Mouse (Mus musculus) liver, embryonic 15.5 days (tissue): Measurements from ENCODE around the gene Rsrc1. TPM values are rescaled to one million over a fixed set of nuclear protein-coding genes. Genes with fewer than 3 reads are reported as not detected.
"Not testable (repeated sequence)": the region's sequence is repeated elsewhere in the genome, so short reads cannot be mapped to it uniquely, and the experiment has no call there.

ENCODE experiments used
- ATAC-seq: fragments of 200-750 bp; cut with Nextera tagmentation; 2 replicates; pipeline ENCODE4 v1.8.0; 2017; ENCODE audit warnings: moderate number of reproducible peaks, mild to moderate bottlenecking, moderate library complexity; ENCODE audit not compliant: insufficient read depth
- H3K27ac ChIP-seq: fragments of 300-500 bp; sonication (generic); replicated peaks from 2 replicates; pipeline ENCODE4 v1.5.1; 2015; ENCODE audit warnings: mild to moderate bottlenecking, inconsistent platforms
- H3K27me3 ChIP-seq: fragments of 300-500 bp; sonication (generic); 2 replicates; pipeline ENCODE4 v1.6.1; 2015; ENCODE audit warnings: mild to moderate bottlenecking, inconsistent platforms
- H3K36me3 ChIP-seq: fragments of 300-500 bp; sonication (generic); replicated peaks from 2 replicates; pipeline ENCODE4 v1.6.1; 2015; ENCODE audit warnings: moderate library complexity, mild to moderate bottlenecking, inconsistent platforms
- H3K4me1 ChIP-seq: fragments of 300-500 bp; sonication (generic); replicated peaks from 2 replicates; pipeline ENCODE4 v1.6.1; 2015; ENCODE audit warnings: inconsistent platforms
- H3K4me2 ChIP-seq: fragments of 300-500 bp; sonication (generic); 2 replicates; pipeline ENCODE4 v1.6.1; 2015; ENCODE audit warnings: moderate library complexity, mild to moderate bottlenecking, inconsistent platforms
- H3K4me3 ChIP-seq: fragments of 300-500 bp; sonication (generic); replicated peaks from 2 replicates; pipeline ENCODE4 v1.5.1; 2015; ENCODE audit warnings: mild to moderate bottlenecking, inconsistent platforms
- H3K9ac ChIP-seq: fragments of 300-500 bp; sonication (generic); 2 replicates; pipeline ENCODE4 v1.6.1; 2015; ENCODE audit warnings: moderate library complexity, mild to moderate bottlenecking, inconsistent platforms
- H3K9me3 ChIP-seq: fragments of 300-500 bp; sonication (generic); replicated peaks from 2 replicates; pipeline ENCODE4 v1.6.1; 2016; ENCODE audit warnings: inconsistent platforms
- WGBS: fragments of 180-500 bp; shearing (Covaris S2); methylation state at CpG from one replicate; pipeline ENCODE4 v1.1.7; 2015; ENCODE audit warnings: mixed read lengths; ENCODE audit not compliant: insufficient replicate concordance; 5-methylcytosine and 5-hydroxymethylcytosine counted together
- polyA plus RNA-seq: library from polyadenylated mRNA; unstranded; fragments of >200 nt; fragmentation: Nextera tagmentation; extraction: Ambion mirVana; gene quantifications from 2 replicates; pipeline ENCODE4 v1.2.1, GENCODE M21; 2015

Rsrc1 gene
- polyA plus RNA-seq, 1 experiment from 2014 or later = 6.6 TPM

DNA sequence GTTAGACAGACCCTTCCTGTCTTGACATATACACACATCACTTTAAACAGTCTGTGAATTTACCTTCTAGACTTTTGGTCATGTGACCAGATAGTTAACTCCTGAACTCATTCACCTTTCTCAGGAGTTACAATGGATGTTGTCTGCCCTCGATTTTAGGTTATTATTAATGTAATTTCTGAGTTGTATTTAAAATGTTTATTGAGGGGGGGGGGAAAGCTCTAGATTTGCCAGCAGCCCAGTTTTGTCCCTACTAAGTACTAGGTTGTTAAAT lies 5.0 kb downstream of the Rsrc1 start:
- Histone ChIP-seq H3K4me2 (peak overlapping the region; percentile 76), H3K36me3 (no peaks in the 10 kb centered on the region), H3K27ac (no peak overlapping the region), H3K4me1 (peaks cover 22% of the 10 kb centered on the region), H3K4me3 (peak overlapping the region; percentile 80), H3K9me3 (no peaks in the 10 kb centered on the region), H3K27me3 (peaks cover 36% of the 10 kb centered on the region), H3K9ac (peak overlapping the region; percentile 72)
- WGBS = 10% methylated on average over 1 of the region's 1 CpGs
- no peak for ATAC-seq

- Histone ChIP-seq H3K9ac (no peak overlapping the region), H3K4me1 (no peaks in the 10 kb centered on the region), H3K27ac (no peak overlapping the region), H3K9me3 (no peaks in the 10 kb centered on the region), H3K4me2 (no peak overlapping the region), H3K27me3 (no peaks in the 10 kb centered on the region), H3K36me3 (peaks cover 2% of the 10 kb centered on the region; the same call in 1 of the 2 replicates), H3K4me3 (no peak overlapping the region)
- ATAC-seq = no peak
- 65% methylated on average over 1 of the region's 1 CpGs for WGBS
Measured at GRCm38 (mm10) chr3:66996820-66997219, 15.6 kb downstream of the Rsrc1 start.

DNA sequence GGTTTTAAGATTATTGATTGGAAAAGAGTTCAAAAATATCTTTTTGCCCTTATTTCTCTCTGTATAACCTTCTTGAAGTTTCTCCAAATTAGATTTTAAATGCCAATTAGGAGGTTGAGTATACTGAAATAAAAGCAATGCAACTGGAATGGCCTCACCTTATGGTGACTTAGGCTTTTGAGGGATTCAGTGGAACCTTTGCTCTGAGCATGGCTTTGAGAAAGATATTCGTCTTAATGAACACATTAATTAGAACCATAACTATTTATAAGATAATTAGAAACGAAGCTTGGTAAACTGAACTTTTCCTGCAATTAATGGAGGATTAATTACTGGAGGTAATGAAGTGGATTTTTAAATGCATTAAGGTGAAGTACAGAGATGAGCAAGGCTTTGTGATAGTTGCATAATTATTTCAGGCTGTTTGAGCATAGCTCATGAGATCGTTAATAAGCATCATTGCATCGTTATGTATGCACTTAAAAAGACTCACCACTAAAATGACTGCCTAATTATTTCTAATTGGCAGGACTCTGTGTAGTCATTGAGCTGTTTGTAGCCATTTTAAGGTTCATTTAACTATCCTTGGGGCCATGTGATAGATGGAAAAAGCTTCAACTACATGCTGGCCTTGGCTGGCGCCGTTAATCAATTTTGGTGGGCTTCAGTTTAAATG lies 55.3 kb downstream of the Rsrc1 start:
- no peak overlapping the region for H3K4me3 ChIP-seq
- H3K9me3 ChIP-seq = no peaks in the 10 kb centered on the region
- H3K27ac ChIP-seq = no peak overlapping the region
- H3K4me1 ChIP-seq = no peaks in the 10 kb centered on the region
- H3K4me2 ChIP-seq = no peak overlapping the region
- no peak overlapping the region for H3K9ac ChIP-seq
- ATAC-seq = no peak
- H3K27me3 ChIP-seq = no peaks in the 10 kb centered on the region
- 74% methylated on average over 6 of the region's 6 CpGs for WGBS
- H3K36me3 ChIP-seq = 0 out of 2 replicates have a peak, but pooled peaks cover 3% of the 10 kb centered on the region

DNA sequence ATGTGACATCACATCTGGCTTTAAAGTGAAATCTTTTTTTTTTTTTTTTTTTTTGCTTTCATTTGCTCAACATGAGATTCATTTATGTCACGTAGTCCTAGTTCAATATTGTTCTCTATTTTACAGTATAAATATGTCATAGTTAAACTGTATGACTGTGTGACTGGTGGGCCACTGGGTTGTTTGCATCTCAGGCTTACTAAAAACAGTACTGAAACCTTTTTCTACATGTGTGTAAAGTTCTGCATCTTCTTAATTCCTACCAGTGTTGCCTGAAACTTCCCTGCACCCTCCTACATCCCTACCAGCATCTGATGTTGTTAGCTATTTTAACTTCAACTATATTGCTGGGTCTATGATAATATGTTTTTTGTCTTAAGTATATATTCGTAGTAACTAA lies 78.6 kb downstream of the Rsrc1 start:
- ATAC-seq = no peak
- Histone ChIP-seq H3K9me3 (no peaks in the 10 kb centered on the region), H3K27me3 (no peaks in the 10 kb centered on the region), H3K9ac (no peak overlapping the region), H3K27ac (no peak overlapping the region), H3K4me2 (no peak overlapping the region), H3K4me3 (no peak overlapping the region), H3K4me1 (no peaks in the 10 kb centered on the region), H3K36me3 (no peaks in the 10 kb centered on the region)
- 64% methylated on average over 2 of the region's 2 CpGs for WGBS

- H3K9me3 ChIP-seq = no peaks in the 10 kb centered on the region
- H3K4me3 ChIP-seq = no peak overlapping the region
- no peaks in the 10 kb centered on the region for H3K36me3 ChIP-seq
- no peak for ATAC-seq
- H3K4me1 ChIP-seq = no peaks in the 10 kb centered on the region
- H3K27ac ChIP-seq = no peak overlapping the region
- WGBS = 72% methylated on average over 11 of the region's 11 CpGs
- H3K4me2 ChIP-seq = no peak overlapping the region
- H3K9ac ChIP-seq = no peak overlapping the region
- H3K27me3 ChIP-seq = no peaks in the 10 kb centered on the region
Measured at GRCm38 (mm10) chr3:67070575-67071488, 89.6 kb downstream of the Rsrc1 start.

GRCm38 (mm10) chr3:67073653-67074052 lies 92.5 kb downstream of the Rsrc1 start:
- ATAC-seq = not testable (repeated sequence)

DNA sequence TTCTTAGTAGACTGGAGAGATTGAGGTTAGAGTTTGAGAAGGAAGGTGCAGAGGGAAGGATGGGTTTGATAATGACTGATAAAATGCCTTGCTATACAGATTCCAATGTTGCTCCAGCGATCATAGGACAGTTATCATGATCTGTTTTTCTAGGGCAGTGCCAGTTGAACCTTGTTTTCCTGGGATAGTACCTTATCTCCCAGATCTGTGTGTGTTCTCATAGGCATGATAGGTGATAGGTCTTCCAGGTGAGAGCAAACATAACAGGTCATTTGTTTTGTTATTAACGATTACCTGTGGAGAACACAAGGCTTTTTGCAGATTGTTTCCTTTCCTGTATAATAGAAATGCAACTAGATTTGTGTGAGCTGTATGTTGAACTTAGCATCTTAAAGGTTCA lies 94.3 kb downstream of the Rsrc1 start:
- no peaks in the 10 kb centered on the region for H3K36me3 ChIP-seq
- ATAC-seq = no peak

More at GRCm38 (mm10) chr3:67073653-67074052, 92.5 kb downstream of the Rsrc1 start:
- H3K4me3 ChIP-seq, H3K27me3 ChIP-seq, H3K4me1 ChIP-seq, H3K36me3 ChIP-seq, H3K9me3 ChIP-seq, H3K27ac ChIP-seq, H3K9ac ChIP-seq, H3K4me2 ChIP-seq: not testable (repeated sequence)

DNA sequence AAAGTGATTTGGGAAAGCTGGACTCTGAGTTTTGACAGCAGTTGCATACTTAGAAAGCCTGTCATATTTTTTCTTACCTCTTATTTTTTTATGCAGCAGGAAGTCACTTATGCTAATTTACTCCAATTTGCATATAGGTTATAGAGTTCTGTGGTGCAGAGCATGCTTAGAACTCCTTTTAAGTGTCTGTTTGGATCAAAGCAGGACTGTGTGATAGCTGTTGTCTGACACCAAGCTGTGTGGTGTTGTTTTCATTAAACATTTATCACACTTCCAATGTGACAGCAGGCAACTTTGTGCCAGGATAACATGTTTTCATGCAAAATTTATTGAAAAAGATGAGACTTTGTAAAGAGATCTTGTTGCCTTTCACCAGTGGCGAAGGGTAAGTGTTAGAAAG lies 103.6 kb downstream of the Rsrc1 start:
- no peak overlapping the region for H3K27ac ChIP-seq
- no peak overlapping the region for H3K4me2 ChIP-seq
- no peaks in the 10 kb centered on the region for H3K4me1 ChIP-seq
- H3K36me3 ChIP-seq = no peaks in the 10 kb centered on the region
- ATAC-seq = no peak
- no peak overlapping the region for H3K4me3 ChIP-seq
- 61% methylated on average over 1 of the region's 1 CpGs for WGBS
- H3K9ac ChIP-seq = no peak overlapping the region
- H3K27me3 ChIP-seq = no peaks in the 10 kb centered on the region
- H3K9me3 ChIP-seq = no peaks in the 10 kb centered on the region

More for the DNA sequence above, 94.3 kb downstream of the Rsrc1 start:
- Histone ChIP-seq H3K27me3 (no peaks in the 10 kb centered on the region), H3K4me3 (no peak overlapping the region), H3K27ac (no peak overlapping the region), H3K4me1 (no peaks in the 10 kb centered on the region), H3K9me3 (no peaks in the 10 kb centered on the region), H3K4me2 (no peak overlapping the region), H3K9ac (no peak overlapping the region)
- WGBS = 58% methylated on average over 2 of the region's 2 CpGs

DNA sequence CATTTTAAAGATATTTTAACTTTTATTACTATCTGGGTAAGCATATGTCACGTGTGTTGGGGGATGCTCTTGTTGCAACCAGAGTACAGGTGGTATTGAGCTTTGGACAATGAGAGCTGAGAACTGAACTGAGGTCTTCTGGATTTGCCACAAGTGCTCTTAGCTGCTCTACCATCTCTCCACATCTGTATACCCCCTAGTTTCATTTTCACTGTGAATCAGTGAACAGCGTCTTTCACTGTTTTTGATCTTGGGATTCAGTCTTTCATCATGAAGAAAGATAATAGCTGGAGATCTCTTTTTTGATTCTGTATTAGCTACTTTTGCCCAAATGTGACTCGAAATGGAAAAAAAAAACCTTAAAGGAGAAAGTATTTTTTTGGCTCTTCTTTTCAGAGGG lies 127.2 kb downstream of the Rsrc1 start:
- Histone ChIP-seq H3K4me3 (no peak overlapping the region), H3K36me3 (no peaks in the 10 kb centered on the region), H3K9ac (no peak overlapping the region), H3K4me1 (no peaks in the 10 kb centered on the region), H3K27ac (no peak overlapping the region), H3K9me3 (no peaks in the 10 kb centered on the region), H3K27me3 (no peaks in the 10 kb centered on the region), H3K4me2 (no peak overlapping the region)
- 71% methylated on average over 3 of the region's 3 CpGs for WGBS
- no peak for ATAC-seq

DNA sequence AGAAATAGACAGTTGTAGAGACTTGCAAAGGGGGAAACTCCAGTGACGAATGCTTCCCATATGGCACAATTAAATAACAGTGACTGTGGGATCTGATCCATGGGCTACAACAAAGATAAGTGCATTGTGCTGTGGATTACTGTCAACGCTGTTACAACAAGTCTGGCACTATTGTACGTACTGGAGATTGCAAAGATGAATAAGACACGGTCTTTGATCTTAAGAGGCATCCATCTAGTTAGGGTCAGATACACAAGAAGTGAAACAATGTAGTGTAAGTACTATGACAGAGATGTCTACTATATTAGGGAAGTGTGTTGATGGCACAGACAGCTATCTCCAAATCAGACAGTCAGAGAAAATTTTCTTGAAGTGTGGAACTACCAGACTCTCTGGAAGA lies 135.1 kb downstream of the Rsrc1 start:
- H3K4me1 ChIP-seq = no peaks in the 10 kb centered on the region
- no peak for ATAC-seq
- no peak overlapping the region for H3K27ac ChIP-seq
- no peak overlapping the region for H3K9ac ChIP-seq
- H3K9me3 ChIP-seq = no peaks in the 10 kb centered on the region
- H3K4me3 ChIP-seq = no peak overlapping the region
- no peaks in the 10 kb centered on the region for H3K27me3 ChIP-seq
- 69% methylated on average over 4 of the region's 4 CpGs for WGBS
- H3K4me2 ChIP-seq = no peak overlapping the region
- no peaks in the 10 kb centered on the region for H3K36me3 ChIP-seq

DNA sequence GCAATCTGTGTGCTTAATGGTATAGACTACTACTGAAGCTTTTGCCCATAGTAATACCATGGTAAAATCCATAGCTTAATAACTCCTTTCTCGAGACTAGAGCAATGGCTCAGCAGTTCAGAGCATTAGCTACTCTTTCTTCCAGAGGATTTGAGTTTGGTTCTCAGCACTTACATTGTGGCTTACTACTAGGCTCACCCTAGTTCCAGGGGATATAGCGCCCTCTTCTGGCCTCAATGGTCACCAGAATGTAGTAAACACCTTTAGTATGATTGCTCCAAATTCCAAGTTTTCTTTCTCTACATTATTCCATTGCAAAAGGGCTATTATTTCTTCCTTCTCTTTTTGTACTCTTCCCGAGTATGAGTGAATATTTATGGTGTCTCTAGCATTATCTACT lies 151.3 kb downstream of the Rsrc1 start:
- Histone ChIP-seq H3K4me1 (no peaks in the 10 kb centered on the region), H3K36me3 (no peaks in the 10 kb centered on the region), H3K4me3 (no peak overlapping the region), H3K9me3 (0 out of 2 replicates have a peak, but pooled peaks cover 5% of the 10 kb centered on the region), H3K27ac (no peak overlapping the region), H3K27me3 (no peaks in the 10 kb centered on the region), H3K9ac (no peak overlapping the region), H3K4me2 (no peak overlapping the region)
- WGBS = 55% methylated on average over 3 of the region's 3 CpGs
- ATAC-seq = no peak
